Mouse (Mus musculus): ENCODE measurements around the gene Agap1. TPM values are rescaled to one million over a fixed set of nuclear protein-coding genes. Genes with fewer than 3 reads are reported as not detected.

The Agap1 gene
- total and polyA plus RNA-seq, 3 experiments = 0.01 TPM; not detected in 2

- Histone ChIP-seq H3K27ac (ENCODE audit: control insufficient read depth, low read depth, low read length) (no peak overlapping the region), H3K4me1 (ENCODE audit: control insufficient read depth in 1 of 2, insufficient read depth in 2 of 2, low read length in 2 of 2) (no peaks in the 10 kb centered on the region), H3K9me3 (replicated peaks; ENCODE audit: insufficient read depth, low read length) (no peaks in the 10 kb centered on the region), H3K79me2 (ENCODE audit: control insufficient read depth, insufficient read depth, low read length, poor library complexity) (no peaks in the 10 kb centered on the region), H3K27me3 (ENCODE audit: control insufficient read depth in 1 of 2, insufficient read depth in 2 of 2, low read length in 2 of 2) (no peaks in the 10 kb centered on the region), H3K36me3 (ENCODE audit: control insufficient read depth in 1 of 2, insufficient read depth in 2 of 2, low read length in 2 of 2) (no peaks in the 10 kb centered on the region), H3K4me3 (ENCODE audit: control insufficient read depth in 1 of 2, insufficient read depth in 1 of 2, low read depth in 2 of 2, low read length in 2 of 2) (no peak overlapping the region), H3K9ac (ENCODE audit: control insufficient read depth, low read depth, low read length, poor library complexity, severe bottlenecking) (no peak overlapping the region)
- no peak for TF ChIP-seq RCOR1 (IDR thresholded peaks at IDR 0.05; ENCODE audit: low read depth, low read length)
- no peak for TF ChIP-seq USF2 (IDR thresholded peaks at IDR 0.05; ENCODE audit: borderline replicate concordance in 1 of 2, insufficient read depth in 1 of 2, low read depth in 1 of 2, low read length in 2 of 2)
- TF ChIP-seq NRF1 (IDR thresholded peaks at IDR 0.05; ENCODE audit: insufficient read depth, low read depth, low read length, poor library complexity, severe bottlenecking) = no peak
- TF ChIP-seq MEF2A (IDR thresholded peaks at IDR 0.05; ENCODE audit: extremely low read depth, insufficient replicate concordance, low read depth, low read length, poor library complexity, severe bottlenecking) = no peak
- TF ChIP-seq E2F4 (IDR thresholded peaks at IDR 0.05; ENCODE audit: borderline replicate concordance, low read depth, low read length) = no peak
- TF ChIP-seq TCF12 (IDR thresholded peaks at IDR 0.05; ENCODE audit: low read depth, low read length) = no peak
- no peak for TF ChIP-seq CHD1 (IDR thresholded peaks at IDR 0.05; ENCODE audit: low read depth, low read length)
- TF ChIP-seq MAX (IDR thresholded peaks at IDR 0.05; ENCODE audit: low read length) = no peak
- no peak for TF ChIP-seq ELF1 (IDR thresholded peaks at IDR 0.05; ENCODE audit: low read depth, low read length)
- no peak for TF ChIP-seq CHD2 (IDR thresholded peaks at IDR 0.05; ENCODE audit: low read length)
- no peak for TF ChIP-seq MXI1 (IDR thresholded peaks at IDR 0.05; ENCODE audit: low read depth, low read length)
- no peak for TF ChIP-seq HCFC1 (IDR thresholded peaks at IDR 0.05; ENCODE audit: low read depth, low read length)
- no peak for TF ChIP-seq ZC3H11A (IDR thresholded peaks at IDR 0.05; ENCODE audit: low read depth, low read length)
- no peak for TF ChIP-seq MYB (IDR thresholded peaks at IDR 0.05; ENCODE audit: low read depth, low read length)
- TF ChIP-seq ETS1 (IDR thresholded peaks at IDR 0.05; ENCODE audit: low read depth, low read length) = no peak
- no peak for TF ChIP-seq UBTF (IDR thresholded peaks at IDR 0.05; ENCODE audit: borderline replicate concordance, insufficient read depth, low read depth, low read length)
- TF ChIP-seq TAL1 (IDR thresholded peaks at IDR 0.05; ENCODE audit: low read length) = no peak
- no peak for TF ChIP-seq EP300 (IDR thresholded peaks at IDR 0.05; ENCODE audit: low read depth in 1 of 2, low read length in 2 of 2)
- TF ChIP-seq BHLHE40 (IDR thresholded peaks at IDR 0.05; ENCODE audit: borderline replicate concordance, low read depth, low read length) = no peak
- no peak for TF ChIP-seq MYC (IDR thresholded peaks at IDR 0.05; ENCODE audit: low read depth, low read length)
- no peak for DNase-seq (ENCODE audit: low read depth, low spot score)
Measured at GRCm38 (mm10) chr1:89867847-89868246, 413.2 kb downstream of the Agap1 start.

Data from MEL (cell line).